Mouse (Mus musculus) neural tube, embryonic 12.5 days (tissue): ENCODE measurements at regions not wholly inside any gene's neighbourhood (a gene's known extent, or its start where the extent isn't known, plus 50 kb on each side); places are given as distances from the start of the nearest gene placed in this dataset.

ENCODE experiments used
- ATAC-seq: fragments of 200-750 bp; cut with Nextera tagmentation; 2 replicates; pipeline ENCODE4 v1.8.0; 2017; ENCODE audit warnings: low read depth, mild to moderate bottlenecking, moderate TSS enrichment, moderate library complexity; ENCODE audit not compliant: low FRiP score
- H3K27ac ChIP-seq: fragments of 300-500 bp; sonication (generic); 2 replicates; pipeline ENCODE4 v1.5.1; 2016
- H3K27me3 ChIP-seq: fragments of 300-500 bp; sonication (generic); replicated peaks from 2 replicates; pipeline ENCODE4 v1.6.1; 2016; ENCODE audit warnings: mild to moderate bottlenecking
- H3K36me3 ChIP-seq: fragments of 300-500 bp; sonication (generic); 2 replicates; pipeline ENCODE4 v1.6.1; 2016; ENCODE audit warnings: mild to moderate bottlenecking
- H3K4me1 ChIP-seq: fragments of 300-500 bp; sonication (generic); 2 replicates; pipeline ENCODE4 v1.6.1; 2016
- H3K4me2 ChIP-seq: fragments of 300-500 bp; sonication (generic); replicated peaks from 2 replicates; pipeline ENCODE4 v1.6.1; 2016; ENCODE audit warnings: mild to moderate bottlenecking
- H3K4me3 ChIP-seq: fragments of 300-500 bp; sonication (generic); 2 replicates; pipeline ENCODE4 v1.5.1; 2016
- H3K9ac ChIP-seq: fragments of 300-500 bp; sonication (generic); 2 replicates; pipeline ENCODE4 v1.6.1; 2016; ENCODE audit warnings: mild to moderate bottlenecking
- H3K9me3 ChIP-seq: fragments of 300-500 bp; sonication (generic); 2 replicates; pipeline ENCODE4 v1.6.1; 2016; ENCODE audit warnings: mild to moderate bottlenecking
- WGBS: fragments of 180-500 bp; shearing (Covaris S2); methylation state at CpG from one replicate; pipeline ENCODE4 v1.1.7; 2016; 5-methylcytosine and 5-hydroxymethylcytosine counted together

- Histone ChIP-seq H3K27ac (no peak overlapping the region), H3K27me3 (no peaks in the 10 kb centered on the region), H3K4me3 (no peak overlapping the region), H3K36me3 (no peaks in the 10 kb centered on the region), H3K4me2 (no peak overlapping the region), H3K4me1 (no peaks in the 10 kb centered on the region), H3K9ac (no peak overlapping the region), H3K9me3 (no peaks in the 10 kb centered on the region)
- ATAC-seq, result no peak
- 83% methylated on average over 5 of the region's 5 CpGs for WGBS
Observed at GRCm38 (mm10) chr13:110944683-110945082, 310.1 kb upstream of the Actbl2 start.

- 74% methylated on average over 5 of the region's 5 CpGs for WGBS
- H3K9ac ChIP-seq, result no peak overlapping the region
- no peaks in the 10 kb centered on the region for H3K9me3 ChIP-seq
Observed at GRCm38 (mm10) chr13:110960212-110960611, 294.6 kb upstream of the Actbl2 start.

GRCm38 (mm10) chr13:110967109-110967508 is 287.7 kb upstream of the Actbl2 start:
- Histone ChIP-seq H3K4me2 (no peak overlapping the region), H3K4me3 (no peak overlapping the region), H3K27ac (no peak overlapping the region), H3K9me3 (no peaks in the 10 kb centered on the region), H3K27me3 (no peaks in the 10 kb centered on the region), H3K9ac (no peak overlapping the region), H3K36me3 (no peaks in the 10 kb centered on the region), H3K4me1 (no peaks in the 10 kb centered on the region)
- ATAC-seq, result no peak
- WGBS, result 58% methylated on average over 8 of the region's 8 CpGs

More at GRCm38 (mm10) chr13:110960212-110960611, 294.6 kb upstream of the Actbl2 start:
- H3K4me2 ChIP-seq, result no peak overlapping the region
- H3K27ac ChIP-seq, result no peak overlapping the region
- H3K4me3 ChIP-seq, result no peak overlapping the region
- no peaks in the 10 kb centered on the region for H3K36me3 ChIP-seq
- no peaks in the 10 kb centered on the region for H3K4me1 ChIP-seq
- no peak for ATAC-seq
- no peaks in the 10 kb centered on the region for H3K27me3 ChIP-seq

GRCm38 (mm10) chr13:110967626-110968506 is 286.9 kb upstream of the Actbl2 start:
- Histone ChIP-seq H3K4me3 (no peak overlapping the region), H3K27ac (no peak overlapping the region), H3K9ac (no peak overlapping the region), H3K4me2 (no peak overlapping the region), H3K36me3 (no peaks in the 10 kb centered on the region), H3K27me3 (no peaks in the 10 kb centered on the region), H3K9me3 (no peaks in the 10 kb centered on the region), H3K4me1 (no peaks in the 10 kb centered on the region)
- peak; percentile 97 for ATAC-seq
- WGBS, result 59% methylated on average over 5 of the region's 5 CpGs

GRCm38 (mm10) chr13:110968507-110968905 is 286.3 kb upstream of the Actbl2 start:
- ATAC-seq, result peak; percentile 55; the same call in 1 of the 2 replicates

DNA sequence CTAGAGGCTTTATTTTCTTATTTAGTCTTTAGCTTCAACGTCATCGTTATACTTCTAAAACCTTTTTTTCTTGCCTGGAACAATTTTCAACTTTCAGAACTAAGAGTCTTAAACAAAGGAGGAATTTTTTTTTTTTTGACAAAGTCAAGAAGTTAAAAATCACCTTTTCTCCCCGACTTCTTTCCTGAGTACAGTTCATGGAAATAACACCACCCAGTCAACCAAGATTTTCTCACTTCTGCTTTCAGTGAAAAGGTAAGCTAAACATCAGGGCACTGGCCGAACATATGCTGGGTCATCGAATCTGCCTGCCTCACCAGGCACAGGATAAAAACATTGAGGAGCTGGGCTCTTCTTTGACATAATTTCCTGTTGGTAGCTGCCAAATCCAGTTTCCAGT is 277.4 kb upstream of the Actbl2 start:
- Histone ChIP-seq H3K27me3 (no peaks in the 10 kb centered on the region), H3K36me3 (no peaks in the 10 kb centered on the region), H3K4me2 (no peak overlapping the region), H3K9ac (no peak overlapping the region), H3K4me3 (no peak overlapping the region), H3K27ac (no peak overlapping the region), H3K9me3 (no peaks in the 10 kb centered on the region), H3K4me1 (no peaks in the 10 kb centered on the region)
- 87% methylated on average over 5 of the region's 5 CpGs for WGBS
- ATAC-seq, result no peak

More at GRCm38 (mm10) chr13:110968507-110968905, 286.3 kb upstream of the Actbl2 start:
- Histone ChIP-seq H3K36me3 (no peaks in the 10 kb centered on the region), H3K27ac (no peak overlapping the region), H3K4me1 (no peaks in the 10 kb centered on the region), H3K9ac (no peak overlapping the region), H3K9me3 (no peaks in the 10 kb centered on the region), H3K4me3 (no peak overlapping the region), H3K4me2 (no peak overlapping the region), H3K27me3 (no peaks in the 10 kb centered on the region)
- 61% methylated on average over 7 of the region's 7 CpGs for WGBS

DNA sequence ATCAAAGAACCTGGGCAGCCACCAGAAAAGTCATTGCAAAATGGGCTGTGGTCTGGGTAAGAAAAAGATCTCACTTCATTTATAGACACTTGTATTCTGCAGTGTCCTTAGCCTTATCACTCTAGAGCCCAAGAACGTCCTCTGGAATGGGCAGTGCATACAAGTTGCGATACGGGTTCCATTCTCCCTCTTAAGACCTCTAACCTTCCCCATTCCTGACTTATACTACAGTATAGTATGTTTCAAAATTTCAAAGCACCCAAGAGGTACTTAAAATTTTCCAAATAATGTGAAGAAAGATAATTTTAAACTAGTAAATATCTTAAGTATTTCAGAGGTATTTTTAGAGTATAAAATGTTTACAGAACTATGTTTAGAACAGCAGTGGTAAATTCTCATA is 276.8 kb upstream of the Actbl2 start:
- Histone ChIP-seq H3K27ac (no peak overlapping the region), H3K27me3 (no peaks in the 10 kb centered on the region), H3K4me3 (no peak overlapping the region), H3K4me1 (no peaks in the 10 kb centered on the region), H3K36me3 (no peaks in the 10 kb centered on the region), H3K9me3 (no peaks in the 10 kb centered on the region), H3K4me2 (no peak overlapping the region), H3K9ac (no peak overlapping the region)
- 92% methylated on average over 3 of the region's 3 CpGs for WGBS
- no peak for ATAC-seq

GRCm38 (mm10) chr13:110990677-110991076 is 264.1 kb upstream of the Actbl2 start:
- no peak overlapping the region for H3K4me3 ChIP-seq
- H3K36me3 ChIP-seq, result no peaks in the 10 kb centered on the region
- H3K4me2 ChIP-seq, result no peak overlapping the region
- no peaks in the 10 kb centered on the region for H3K4me1 ChIP-seq
- no peak overlapping the region for H3K27ac ChIP-seq
- no peaks in the 10 kb centered on the region for H3K27me3 ChIP-seq
- no peak for ATAC-seq
- 94% methylated on average over 2 of the region's 2 CpGs for WGBS
- H3K9me3 ChIP-seq, result no peaks in the 10 kb centered on the region
- H3K9ac ChIP-seq, result no peak overlapping the region

DNA sequence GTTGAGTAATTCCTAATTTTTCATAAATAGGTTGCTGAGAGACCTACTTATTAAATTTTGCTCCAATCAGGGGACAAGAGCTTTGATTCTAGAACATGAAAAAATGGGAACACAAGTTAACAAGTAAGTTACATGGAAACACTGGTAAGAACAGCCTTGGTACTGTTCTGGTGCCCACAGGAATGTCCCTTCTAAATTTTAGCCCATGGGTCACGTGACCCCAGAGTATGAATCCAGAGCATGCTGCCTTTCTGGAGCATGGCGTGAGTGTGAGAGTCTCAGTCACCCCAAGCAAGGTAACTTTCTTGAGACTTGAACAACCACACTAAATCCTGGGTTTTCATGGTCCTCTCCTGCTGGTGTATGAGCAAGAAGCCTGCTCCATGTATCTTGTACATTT is 263.7 kb upstream of the Actbl2 start:
- H3K4me2 ChIP-seq, result no peak overlapping the region
- H3K36me3 ChIP-seq, result no peaks in the 10 kb centered on the region
- H3K9ac ChIP-seq, result no peak overlapping the region
- WGBS, result 90% methylated on average over 2 of the region's 2 CpGs
- no peak for ATAC-seq
- no peaks in the 10 kb centered on the region for H3K4me1 ChIP-seq
- no peak overlapping the region for H3K4me3 ChIP-seq
- H3K27ac ChIP-seq, result no peak overlapping the region
- no peaks in the 10 kb centered on the region for H3K9me3 ChIP-seq
- no peaks in the 10 kb centered on the region for H3K27me3 ChIP-seq

- Histone ChIP-seq H3K4me3 (no peak overlapping the region), H3K27me3 (no peaks in the 10 kb centered on the region), H3K36me3 (no peaks in the 10 kb centered on the region), H3K9me3 (no peaks in the 10 kb centered on the region), H3K4me1 (no peaks in the 10 kb centered on the region), H3K4me2 (no peak overlapping the region), H3K9ac (no peak overlapping the region), H3K27ac (no peak overlapping the region)
- no peak for ATAC-seq
- WGBS, result 91% methylated on average over 3 of the region's 3 CpGs
Observed at GRCm38 (mm10) chr13:110994596-110994995, 260.2 kb upstream of the Actbl2 start.

DNA sequence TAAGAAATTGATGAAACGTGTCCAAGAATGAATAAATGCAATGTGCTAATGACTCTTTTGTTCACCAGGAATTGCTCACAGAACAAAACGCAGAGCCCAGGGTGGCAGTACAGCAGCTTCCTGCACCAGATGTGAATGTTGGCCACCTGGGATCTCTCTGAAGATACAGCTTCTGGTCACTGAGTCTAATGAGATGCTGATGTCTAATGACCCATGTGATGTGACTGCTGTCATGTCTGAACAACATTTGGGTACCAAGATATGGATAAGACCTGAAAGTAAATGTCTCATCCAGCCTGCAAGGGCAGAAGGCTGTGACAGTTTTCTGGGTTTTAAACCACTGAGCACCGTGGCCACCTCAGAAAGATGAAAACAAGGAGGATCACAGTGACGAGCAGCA is 252.1 kb upstream of the Actbl2 start:
- H3K4me1 ChIP-seq, result no peaks in the 10 kb centered on the region
- no peaks in the 10 kb centered on the region for H3K36me3 ChIP-seq
- H3K27ac ChIP-seq, result no peak overlapping the region
- H3K9me3 ChIP-seq, result no peaks in the 10 kb centered on the region
- WGBS, result 70% methylated on average over 4 of the region's 4 CpGs
- H3K27me3 ChIP-seq, result no peaks in the 10 kb centered on the region
- no peak for ATAC-seq
- H3K4me3 ChIP-seq, result no peak overlapping the region
- no peak overlapping the region for H3K4me2 ChIP-seq
- H3K9ac ChIP-seq, result no peak overlapping the region

DNA sequence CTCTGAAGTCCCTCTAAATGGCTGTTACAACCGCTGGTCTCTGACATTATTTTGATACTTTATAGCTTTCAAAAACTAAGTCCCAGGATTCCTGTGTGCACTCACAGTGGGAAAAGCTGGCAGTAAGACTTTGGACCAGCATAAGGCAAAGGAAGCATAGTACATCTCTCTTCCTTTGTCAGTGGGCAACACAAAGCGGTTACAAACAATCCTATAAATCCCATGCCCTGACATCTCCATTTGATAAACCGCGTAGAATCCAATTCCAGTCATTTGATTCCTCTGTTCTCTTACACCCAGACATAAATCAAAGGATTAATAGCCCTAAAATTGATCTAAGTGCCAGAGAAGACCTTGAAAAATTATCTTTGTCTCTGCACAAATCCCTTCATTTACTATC is 240.7 kb upstream of the Actbl2 start:
- Histone ChIP-seq H3K9me3 (no peaks in the 10 kb centered on the region), H3K27me3 (no peaks in the 10 kb centered on the region), H3K4me1 (peaks cover 3% of the 10 kb centered on the region; the same call in 1 of the 2 replicates), H3K4me2 (no peak overlapping the region), H3K4me3 (no peak overlapping the region), H3K36me3 (no peaks in the 10 kb centered on the region), H3K27ac (no peak overlapping the region), H3K9ac (no peak overlapping the region)
- no peak for ATAC-seq
- WGBS, result 17% methylated on average over 4 of the region's 4 CpGs

DNA sequence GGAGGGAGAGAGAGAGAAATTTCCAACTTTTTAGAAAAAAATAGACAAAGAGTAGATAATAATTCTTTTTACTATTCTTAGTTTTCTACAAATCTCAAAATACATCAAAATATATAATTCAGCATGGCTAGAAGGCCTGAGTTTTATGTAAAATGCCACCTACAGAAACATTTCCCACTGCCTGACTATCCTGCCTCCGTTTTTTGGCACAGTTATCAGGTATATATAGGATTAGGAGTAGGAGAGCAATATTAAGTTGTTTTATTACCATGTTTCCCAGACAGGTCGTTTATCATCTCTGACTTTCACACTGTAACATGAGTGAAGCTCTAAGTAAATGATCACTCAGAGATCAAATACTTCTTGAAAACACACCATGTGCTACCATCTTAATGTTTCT is 224.7 kb upstream of the Actbl2 start:
- 63% methylated on average over 2 of the region's 2 CpGs for WGBS
- H3K4me2 ChIP-seq, result no peak overlapping the region

More for the DNA sequence above, 224.7 kb upstream of the Actbl2 start:
- H3K9ac ChIP-seq, result no peak overlapping the region
- H3K27ac ChIP-seq, result no peak overlapping the region
- H3K4me3 ChIP-seq, result no peak overlapping the region
- no peaks in the 10 kb centered on the region for H3K4me1 ChIP-seq
- no peaks in the 10 kb centered on the region for H3K27me3 ChIP-seq
- no peaks in the 10 kb centered on the region for H3K9me3 ChIP-seq
- no peak for ATAC-seq
- no peaks in the 10 kb centered on the region for H3K36me3 ChIP-seq
